Mouse (Mus musculus): Measurements from ENCODE around the gene Mrps16.

The Mrps16 gene

DNA sequence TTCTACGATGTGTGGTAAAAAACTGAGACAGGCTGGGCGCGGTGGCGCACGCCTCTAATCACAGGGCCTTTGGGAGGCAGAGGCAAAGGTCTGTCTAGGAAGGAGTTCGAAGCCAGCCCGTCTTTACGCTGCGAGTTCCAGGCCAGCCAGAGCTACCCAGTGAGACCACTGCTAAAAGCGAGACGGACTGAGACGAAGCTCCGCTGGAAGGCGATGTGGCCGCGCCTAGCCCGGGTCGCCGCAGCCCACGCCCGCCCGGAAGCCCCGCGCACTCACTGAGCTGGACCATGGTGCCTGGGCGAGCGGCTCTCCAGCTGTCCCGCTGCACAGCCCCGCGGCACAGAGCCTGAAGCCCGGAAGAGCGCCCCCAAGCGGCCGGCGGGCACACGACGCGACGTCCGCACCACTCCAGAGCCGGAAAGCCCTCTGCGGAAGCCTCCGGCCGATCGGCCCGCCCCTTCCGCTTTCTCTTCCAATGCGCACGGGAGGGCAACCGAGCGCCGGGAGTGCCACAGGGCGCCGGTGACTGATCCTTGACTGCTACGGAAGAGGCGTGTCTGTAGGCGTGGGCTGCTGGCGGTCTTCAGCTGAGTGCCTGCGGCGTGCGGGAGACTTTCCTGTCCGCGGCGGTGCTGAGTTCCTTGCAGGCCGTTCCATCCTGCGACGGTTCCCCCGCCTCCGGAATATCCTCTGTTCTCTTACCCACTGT is at the start of gene Mrps16:
Gene Mrps16, minus strand, starts transcription at position 430 of the 709 bp plus-strand sequence.
- DNase-seq (ENCODE audit: low spot score in 2 of 2): peak; percentile 95 to 96

DNA sequence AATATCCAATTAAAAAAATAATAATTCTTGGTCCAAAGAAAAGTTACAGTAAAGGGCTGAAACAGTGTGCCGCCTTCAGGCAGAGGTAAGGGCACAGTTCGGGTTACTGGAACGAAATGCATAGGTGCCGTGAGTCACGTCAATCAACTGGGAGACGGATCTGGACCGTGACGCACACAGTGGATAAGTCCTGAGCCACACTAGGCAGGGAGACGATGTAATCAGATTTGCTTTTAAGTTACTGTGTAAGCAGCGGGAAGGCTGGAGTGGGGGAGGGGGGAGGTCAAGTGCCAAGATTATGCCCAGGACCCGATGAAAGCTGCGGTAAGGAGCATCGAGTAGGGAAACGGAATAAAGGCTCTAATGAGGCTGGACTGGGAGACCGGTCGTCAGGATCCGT is 48.8 kb upstream of the Mrps16 start:
- DNase-seq (ENCODE audit: low spot score in 2 of 2): no peak

DNA sequence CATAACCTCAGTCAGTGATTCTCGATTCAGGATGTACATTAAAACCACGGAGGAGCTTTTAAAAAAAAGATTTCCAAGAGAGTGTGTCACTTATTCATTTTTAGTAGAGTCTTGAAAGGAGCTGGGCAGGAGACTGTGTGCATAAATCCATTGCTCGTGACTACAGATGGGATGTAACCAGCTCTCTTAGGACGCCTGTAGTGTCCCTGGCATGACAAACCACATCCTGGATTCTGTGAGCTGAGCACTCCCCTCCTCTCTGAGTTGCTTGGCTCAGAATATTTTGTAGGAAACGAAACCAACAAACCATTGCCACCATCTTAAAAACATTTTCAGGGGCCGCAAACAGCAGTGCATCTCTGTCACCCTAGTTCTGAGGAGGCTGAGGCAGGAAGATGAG is 43.5 kb upstream of the Mrps16 start:
- no peak for DNase-seq (ENCODE audit: low spot score in 2 of 2)

DNA sequence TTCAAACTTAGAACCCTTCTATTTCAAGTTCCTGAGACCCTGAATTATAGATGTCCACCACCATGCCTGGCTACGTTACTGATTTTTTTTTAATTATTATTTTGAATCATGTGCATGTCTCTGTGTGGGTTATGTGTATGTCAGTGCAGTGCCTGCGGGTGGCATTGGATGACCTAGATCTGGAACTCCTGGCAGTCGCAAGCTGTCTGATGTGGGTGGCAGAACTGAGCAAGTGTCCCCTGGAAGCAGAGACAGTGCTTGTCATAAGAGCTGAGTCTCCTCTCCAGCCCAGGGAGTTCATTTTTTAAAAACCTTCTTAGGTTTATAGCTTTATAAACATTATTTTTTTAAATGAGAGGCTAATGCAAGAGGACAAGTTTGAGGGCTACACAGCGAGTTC is 39.0 kb upstream of the Mrps16 start:
- DNase-seq (ENCODE audit: low spot score in 2 of 2): no peak

DNA sequence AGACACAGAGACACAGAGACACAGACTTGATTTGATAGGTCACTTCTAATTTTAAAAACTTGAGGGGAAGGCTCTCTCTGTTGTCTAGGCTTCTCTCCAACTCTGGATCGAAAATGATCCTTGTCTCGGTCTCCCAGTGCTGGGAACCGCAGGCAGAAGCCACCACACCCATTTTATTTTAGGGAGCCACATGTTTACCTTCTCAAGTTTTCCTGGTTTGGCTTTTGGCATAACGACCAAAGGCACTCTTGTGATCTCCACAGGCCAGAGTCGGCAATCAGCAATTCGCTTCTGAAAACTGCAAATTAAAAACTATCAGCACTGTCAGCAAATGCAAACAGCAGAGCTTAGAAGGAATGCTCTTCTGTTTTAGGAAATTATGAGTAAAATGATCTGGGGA is 38.3 kb upstream of the Mrps16 start:
- no peak for DNase-seq (ENCODE audit: low spot score in 2 of 2)

DNA sequence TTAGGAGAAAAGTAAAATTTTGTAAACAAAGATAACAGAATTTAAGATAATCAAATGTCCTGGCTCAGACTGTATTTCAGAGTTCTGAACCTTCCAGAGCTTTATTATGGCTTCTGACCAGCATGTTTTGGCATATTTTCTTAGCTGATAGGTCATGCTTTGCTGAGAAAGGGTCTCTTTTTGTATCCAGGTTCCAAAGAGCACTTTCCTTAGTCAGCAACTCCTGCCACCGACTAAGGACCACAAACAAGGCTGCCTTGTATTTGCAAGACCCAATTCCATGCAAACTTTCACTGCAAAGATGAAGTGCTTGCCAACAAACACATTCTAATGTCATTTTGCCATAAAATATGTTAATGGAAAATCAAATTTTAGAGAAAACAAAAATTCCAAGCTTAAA is 36.4 kb upstream of the Mrps16 start:
- DNase-seq (ENCODE audit: low spot score in 2 of 2): no peak

DNA sequence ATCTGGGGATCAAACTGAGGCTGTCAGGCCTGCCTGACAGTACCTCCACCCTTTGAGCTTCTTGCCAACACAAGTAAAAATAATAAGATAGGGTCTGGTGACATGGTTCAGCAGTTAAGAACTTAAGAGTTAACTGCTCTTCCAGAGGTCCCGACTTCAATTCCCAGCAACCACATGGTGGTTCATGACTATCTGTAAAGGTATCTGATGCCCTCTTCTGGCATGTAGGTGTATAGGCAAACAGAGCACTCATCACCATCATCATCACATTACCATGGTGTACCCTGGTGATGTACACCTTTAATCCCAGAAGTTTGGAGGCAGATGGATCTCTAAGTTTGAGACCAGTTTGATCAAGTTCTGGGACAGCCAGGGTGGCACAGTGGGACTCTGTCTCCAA is 35.2 kb upstream of the Mrps16 start:
- no peak for DNase-seq (ENCODE audit: low spot score in 2 of 2)

DNA sequence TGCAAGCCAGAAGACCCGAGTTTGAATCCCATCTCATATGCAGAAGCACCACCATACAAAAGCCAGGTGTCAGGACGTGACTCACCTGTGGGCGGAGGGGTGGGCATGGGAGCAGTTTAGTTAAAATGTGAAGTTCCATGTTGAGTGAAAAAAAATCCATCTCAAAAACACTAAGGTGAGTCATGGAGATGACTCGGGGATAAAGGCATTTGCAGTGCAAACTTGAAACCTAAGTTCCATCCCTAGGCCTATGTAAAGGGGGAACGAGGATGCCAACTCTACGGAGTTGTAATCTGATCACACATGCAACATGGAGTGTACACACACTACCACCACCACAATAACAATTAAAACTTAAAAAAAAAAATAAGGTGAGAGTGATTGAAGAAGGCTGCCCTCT is 29.6 kb upstream of the Mrps16 start:
- no peak for DNase-seq (ENCODE audit: low spot score in 2 of 2)

DNA sequence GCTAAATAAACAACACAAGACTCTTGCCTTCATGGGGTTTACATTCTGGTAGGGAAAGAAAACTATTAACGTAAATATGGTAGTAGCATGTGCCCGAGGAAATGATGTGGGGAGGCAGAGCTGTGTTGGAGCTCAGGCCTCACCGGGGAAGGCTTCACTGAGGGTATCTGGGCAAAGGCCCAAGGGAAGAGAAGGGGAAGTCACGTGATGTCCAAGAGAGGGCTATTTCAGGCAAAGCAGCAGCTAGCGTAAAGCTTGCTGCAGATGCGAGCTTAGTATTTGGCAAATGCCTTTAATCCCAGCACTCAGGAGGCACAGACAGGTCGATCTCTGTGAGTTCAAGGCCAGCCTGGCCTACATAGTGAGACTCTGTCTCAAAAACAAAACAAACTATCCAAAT is 28.8 kb upstream of the Mrps16 start:
- DNase-seq (ENCODE audit: low spot score in 2 of 2): no peak

DNA sequence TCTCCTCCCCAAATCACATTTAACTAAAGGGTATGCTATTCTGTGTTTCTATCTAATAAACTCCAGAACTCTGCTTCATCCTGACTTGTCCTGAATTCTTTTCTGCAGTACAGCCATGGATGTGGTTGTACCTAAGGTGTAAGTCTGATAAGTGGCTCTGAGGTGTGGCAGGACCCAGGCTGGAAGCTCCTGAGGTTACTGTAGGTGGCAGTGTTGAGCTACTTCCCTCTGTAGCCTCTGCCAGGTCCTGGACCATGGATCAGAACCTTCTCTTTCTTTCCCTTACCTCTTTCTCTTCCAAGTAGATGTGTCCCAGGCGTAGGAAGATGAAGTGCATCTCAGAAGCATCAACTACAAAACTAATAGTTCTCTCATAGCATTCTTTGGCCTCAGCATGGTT is 6.6 kb upstream of the Mrps16 start:
- no peak for DNase-seq (ENCODE audit: low spot score in 2 of 2)

DNA sequence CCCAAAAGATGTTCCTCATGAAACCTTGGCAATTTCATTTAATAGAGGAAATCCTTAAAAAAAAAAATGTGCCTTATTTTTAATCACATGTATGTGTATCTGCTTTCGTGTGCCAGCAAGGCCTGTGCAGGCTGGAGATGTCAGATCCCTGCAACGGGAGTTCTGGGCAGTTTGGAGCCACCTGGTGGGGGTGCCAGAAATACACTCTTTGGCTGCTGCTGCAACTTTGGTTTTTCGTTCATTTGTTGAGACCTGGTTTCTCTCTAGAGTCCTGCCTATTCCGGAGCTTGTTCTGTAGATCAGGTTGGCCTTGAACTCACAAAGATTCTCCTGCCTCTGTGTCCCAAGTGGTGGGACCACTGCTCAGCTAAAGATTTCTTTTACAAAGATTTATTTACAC is 5.4 kb upstream of the Mrps16 start:
- no peak for DNase-seq (ENCODE audit: low spot score in 2 of 2)

DNA sequence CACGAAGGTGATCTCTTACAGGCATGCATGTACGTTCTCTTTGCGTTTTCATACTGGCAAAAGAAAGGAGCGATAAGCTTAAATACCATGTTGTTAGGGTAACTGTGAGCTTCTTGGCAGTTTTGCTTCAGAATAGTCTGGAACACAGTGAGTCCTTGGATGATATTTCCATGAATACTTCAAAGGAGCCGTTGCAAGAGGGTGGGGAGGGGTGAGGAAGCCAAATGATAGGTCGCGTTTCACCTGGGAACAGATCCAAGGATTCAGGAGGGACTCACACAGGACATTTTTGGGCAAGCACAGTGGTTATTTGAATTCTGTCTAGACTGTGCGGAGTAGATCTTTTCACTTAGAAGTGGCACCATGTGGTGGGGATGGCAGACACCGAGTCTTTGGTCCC is 3.8 kb upstream of the Mrps16 start:
- DNase-seq (ENCODE audit: low spot score in 2 of 2): no peak

DNA sequence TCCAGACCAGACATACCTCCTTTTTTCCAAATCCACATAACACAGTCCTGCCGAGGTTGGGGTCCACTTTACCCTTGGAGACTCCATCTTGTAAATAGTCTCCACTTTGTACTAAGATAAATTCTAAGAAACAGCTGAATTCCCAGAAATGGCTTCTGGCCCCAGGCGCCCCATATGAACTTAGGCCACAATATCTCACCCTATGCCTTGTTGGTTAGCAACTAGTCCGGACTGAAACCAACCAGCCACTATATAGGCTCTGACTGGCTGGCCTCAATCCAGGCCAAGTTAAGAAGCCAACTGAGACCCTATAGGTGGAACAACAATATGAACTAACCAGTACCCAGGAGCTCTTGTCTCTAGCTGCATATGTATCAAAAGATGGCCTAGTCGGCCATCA is 1.1 kb downstream of the Mrps16 start:
- no peak for DNase-seq (ENCODE audit: low spot score in 2 of 2)

DNA sequence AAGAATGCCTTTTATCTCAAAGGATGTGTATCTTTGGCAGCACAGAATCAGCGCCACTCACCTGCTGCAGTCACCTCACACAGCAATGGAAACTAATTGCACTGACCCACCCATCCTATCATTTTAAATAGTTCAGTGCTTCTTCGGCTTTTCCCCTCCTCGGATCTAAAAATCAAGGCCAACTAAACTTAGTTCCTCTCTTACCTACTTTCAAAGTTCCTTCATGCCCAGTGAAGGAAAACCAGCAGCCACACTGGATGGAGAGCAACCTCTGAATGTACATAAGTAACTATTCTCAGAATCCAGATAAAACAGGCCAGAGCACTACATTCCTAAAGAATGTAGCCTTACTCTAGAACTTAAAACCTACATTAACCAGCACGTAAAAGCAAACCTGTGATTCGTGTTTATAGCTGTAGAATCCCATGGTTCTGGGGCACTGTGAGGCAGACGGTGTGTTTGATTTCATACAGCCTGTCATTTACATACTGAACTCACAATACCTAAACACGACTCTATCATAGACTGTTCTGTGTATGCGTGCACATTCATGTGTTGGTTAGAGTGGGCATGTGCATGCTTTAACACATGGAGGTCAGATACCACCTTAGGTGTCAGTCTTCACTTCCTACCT is 3.9 kb downstream of the Mrps16 start:
- DNase-seq (ENCODE audit: low spot score in 2 of 2): no peak

DNA sequence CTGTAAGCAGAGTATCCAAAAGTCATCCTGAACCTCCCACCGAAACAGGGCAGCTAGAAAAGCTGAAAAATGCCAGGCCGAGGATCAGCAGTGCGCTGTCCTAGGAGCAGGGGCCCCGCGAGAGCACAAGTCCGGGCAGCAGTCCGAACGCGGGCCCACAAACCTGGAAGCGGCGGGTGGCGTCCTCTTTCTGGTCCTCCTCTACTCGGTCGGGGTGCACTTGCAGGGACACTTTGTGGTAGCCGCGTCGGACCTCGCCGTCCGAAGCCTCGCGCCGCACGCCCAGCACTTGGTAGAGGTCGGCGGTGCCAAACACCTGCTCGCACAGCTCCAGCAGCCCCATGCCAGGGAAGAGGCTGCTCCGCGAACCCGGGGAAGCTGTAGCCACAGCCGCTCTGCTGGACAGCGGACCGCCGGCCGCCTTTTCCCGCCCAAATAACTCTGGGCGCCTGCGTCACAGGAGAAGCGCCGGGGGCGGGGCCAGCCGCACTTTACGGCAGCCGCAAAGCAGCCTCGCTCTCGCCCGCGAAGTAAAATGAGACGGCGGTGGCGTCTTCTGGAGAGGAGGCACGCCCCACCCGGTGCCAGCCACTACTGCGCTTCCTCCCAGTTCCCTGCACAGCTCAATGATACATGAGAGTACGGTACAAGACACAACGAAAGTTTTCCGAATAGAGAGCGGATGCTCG is 4.8 kb downstream of the Mrps16 start, which contains the start of gene Dnajc9:
Gene Dnajc9, minus strand, starts transcription at position 470 of the 689 bp plus-strand sequence.
- peak; percentile 88 to 94 for DNase-seq (ENCODE audit: low spot score in 2 of 2)

DNA sequence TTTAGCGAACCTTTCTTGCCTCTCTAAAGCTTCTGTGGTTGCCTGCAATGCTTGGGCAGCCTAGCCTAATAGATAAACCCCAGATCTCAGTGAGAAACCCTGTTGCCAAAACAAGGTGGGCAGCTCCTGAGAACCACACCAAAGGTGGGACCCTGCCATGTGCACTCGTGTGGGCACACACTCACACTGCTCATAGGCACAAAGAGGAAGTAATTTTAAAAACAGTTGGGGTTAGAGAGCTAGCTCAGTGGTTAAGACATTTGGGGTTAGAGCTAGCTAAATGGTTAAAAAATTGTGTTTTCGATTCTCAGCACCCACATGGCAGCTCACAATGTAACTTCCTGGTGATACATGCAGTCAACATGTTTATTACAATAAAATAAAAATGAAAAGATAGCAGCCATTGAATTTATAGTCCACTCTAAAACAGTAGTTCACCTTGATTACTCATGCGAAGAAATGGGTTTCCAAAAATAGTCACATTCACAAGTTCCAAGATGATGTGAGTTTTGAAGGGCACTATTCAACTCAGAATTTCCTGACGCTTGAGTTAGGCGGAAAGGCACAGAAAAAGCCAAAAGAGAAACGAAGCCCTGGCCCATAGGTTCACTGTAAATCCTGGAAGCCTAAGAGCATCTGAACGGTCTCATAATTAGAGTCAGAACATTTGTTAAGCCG is 13.5 kb downstream of the Mrps16 start:
- no peak for DNase-seq (ENCODE audit: low spot score in 2 of 2)

DNA sequence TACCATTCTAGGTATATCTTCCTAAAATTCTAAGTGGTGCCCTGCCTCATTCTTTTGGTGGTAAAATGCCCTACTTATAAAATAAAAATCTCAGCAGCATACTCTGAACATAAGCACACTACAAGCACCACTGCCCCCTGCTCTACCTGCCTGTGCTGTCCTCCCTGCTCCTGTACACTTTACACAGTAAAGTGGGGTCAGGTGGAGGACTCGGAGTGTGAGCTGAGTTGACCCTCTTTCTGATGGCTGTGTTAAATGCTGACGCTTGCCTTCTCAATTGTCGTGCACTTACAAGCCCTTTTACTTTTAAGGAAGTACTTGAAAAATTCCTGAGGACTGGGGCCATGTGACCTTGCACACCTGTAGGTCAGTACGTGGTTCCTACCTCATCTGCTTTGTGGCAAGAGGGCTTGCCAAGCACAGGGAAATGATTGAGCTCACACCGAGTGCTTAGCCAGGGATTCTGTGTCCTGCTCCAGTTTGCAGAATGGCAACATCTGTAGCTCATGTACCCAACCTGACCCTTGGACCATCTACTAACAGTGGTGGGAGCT is 14.3 kb downstream of the Mrps16 start:
- DNase-seq (ENCODE audit: low spot score in 2 of 2): no peak

DNA sequence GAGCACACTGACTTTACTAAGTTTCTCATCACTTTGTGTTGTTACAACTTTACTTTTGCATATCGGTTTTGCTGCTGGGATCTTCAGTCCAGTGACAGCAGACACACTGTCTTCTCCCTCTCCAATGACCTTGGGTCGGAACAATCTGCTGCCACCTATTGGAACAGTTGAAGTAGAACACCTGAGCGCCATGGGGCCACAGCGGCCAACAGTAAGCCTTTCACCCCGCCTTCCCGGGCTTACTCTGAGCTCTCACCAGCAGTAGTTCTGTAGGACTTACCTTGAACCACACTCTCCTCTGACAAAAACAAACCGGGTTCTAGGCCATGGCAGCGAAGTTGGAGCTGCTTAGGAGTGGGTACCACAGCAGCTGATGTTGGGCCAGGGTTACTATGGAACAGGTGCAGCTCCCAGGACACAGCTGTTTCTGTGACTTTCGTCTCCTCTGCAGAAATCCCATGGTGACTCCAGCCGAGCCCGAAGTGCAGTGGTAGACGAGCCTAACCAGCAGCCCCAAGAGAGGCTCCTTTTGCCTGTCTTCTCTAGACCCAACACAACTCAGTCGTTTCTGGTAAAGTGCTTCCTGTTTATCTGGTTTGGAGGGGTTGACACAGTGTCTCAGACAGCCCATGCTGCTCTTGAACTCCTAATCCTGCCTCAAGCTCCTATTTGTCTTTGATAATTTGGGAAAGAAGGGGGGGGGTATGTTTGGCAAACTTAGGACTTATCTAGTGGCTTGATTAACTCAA is 14.9 kb downstream of the Mrps16 start:
- DNase-seq (ENCODE audit: low spot score in 2 of 2): peak; percentile 18 to 28

DNA sequence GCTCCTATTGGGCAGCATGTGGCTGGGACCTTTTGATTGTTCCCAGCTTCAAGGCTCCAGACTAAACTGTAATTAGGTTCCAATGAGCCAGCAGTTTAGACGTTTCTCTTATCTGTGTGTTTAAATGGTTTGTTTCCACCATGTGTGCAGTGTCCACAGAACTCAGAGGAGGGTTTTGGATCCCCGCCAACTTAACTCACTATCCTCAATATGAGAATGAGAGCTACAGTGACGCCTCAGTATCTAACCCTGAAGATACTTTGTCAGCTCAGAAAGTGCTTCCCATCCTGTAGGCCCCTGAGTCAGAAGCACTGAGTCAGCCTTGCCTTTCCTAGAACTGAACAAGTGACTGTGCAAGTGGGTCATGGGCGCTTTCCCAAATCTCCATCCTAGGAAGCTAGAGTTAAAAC is 16.3 kb downstream of the Mrps16 start:
- no peak for DNase-seq (ENCODE audit: low spot score in 2 of 2)

DNA sequence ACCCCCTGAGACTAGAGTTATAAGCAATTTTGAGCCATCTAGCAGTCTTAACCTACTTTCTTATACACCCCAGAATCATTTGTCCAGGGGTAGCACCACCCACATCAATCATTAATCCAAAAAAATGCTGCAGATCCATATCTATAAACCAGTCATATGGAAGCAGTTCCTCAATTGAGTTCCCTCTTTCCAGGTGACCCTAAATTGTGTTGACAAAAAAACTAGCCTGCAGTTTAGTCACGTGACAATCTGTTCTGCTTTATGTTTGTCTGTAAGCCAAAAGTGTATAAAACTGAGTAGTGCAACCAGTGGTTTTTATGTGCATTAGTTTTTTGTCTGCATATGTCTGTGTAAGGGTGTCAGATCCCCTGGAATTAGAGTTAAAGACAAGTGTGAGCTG is 21.6 kb downstream of the Mrps16 start:
- no peak for DNase-seq (ENCODE audit: low spot score in 2 of 2)

DNA sequence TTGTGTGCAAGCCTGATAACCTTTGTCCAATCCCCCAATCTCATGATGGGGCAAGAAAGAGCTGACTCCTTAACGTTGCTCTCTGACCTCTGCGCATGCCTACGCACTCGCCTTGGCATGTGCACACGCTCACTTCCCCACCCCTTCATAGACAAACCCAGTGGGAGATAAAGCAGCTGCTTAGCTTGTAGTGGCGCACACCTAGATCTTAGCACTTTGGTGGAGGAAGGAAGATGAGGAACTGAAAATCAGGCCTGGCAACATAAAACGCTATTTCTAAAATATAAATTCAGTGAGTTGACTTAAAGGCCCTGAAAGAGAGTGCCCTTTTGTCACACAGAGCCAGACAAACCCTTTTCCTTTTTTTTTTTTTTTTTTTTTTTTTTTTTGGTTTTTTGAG is 22.6 kb downstream of the Mrps16 start:
- no peak for DNase-seq (ENCODE audit: low spot score in 2 of 2)
